Mouse (Mus musculus): Measurements from ENCODE around the gene Mtcl1. TPM values are rescaled to one million over a fixed set of nuclear protein-coding genes. Genes with fewer than 3 reads are reported as not detected.
A peak's percentile ranks its signal among the peaks of the same experiment; 100 is the strongest.

The Mtcl1 gene
- 60.3 and 60.4 TPM in 2 replicates for polyA plus RNA-seq (2016; fragmentation: Nextera tagmentation; extraction: Ambion mirVana)

GRCm38 (mm10) chr17:66449460-66450341, at the start of gene Mtcl1:
Gene Mtcl1 (minus strand): TSS chr17:66449750.
- Histone ChIP-seq H3K27me3 (no peaks in the 10 kb centered on the region), H3K4me2 (replicated peaks) (peak within 1 kb of the TSS; percentile 87), H3K9me3 (replicated peaks) (no peaks in the 10 kb centered on the region), H3K36me3 (no peaks in the 10 kb centered on the region), H3K27ac (peak within 1 kb of the TSS; percentile 97), H3K9ac (peak within 1 kb of the TSS; percentile 98), H3K4me1 (peaks cover 47% of the 10 kb centered on the region), H3K4me3 (peak within 1 kb of the TSS; percentile 97)
- ATAC-seq (ENCODE audit: low FRiP score), result peak; percentile 86
- WGBS, result under 1% methylated on average over 69 of the region's 76 CpGs

- peaks cover 68% of the 10 kb centered on the region for H3K36me3 ChIP-seq
- H3K27me3 ChIP-seq, result no peaks in the 10 kb centered on the region
- WGBS, result 89% methylated on average over 14 of the region's 14 CpGs
- H3K27ac ChIP-seq, result no peak overlapping the region
- H3K4me1 ChIP-seq, result no peaks in the 10 kb centered on the region
- ATAC-seq (ENCODE audit: low FRiP score), result no peak
- H3K4me2 ChIP-seq (replicated peaks), result no peak overlapping the region
- H3K4me3 ChIP-seq, result no peak overlapping the region
- H3K9me3 ChIP-seq (replicated peaks), result no peaks in the 10 kb centered on the region
- H3K9ac ChIP-seq, result no peak overlapping the region
Observed at GRCm38 (mm10) chr17:66498598-66498997, 49.0 kb upstream of the Mtcl1 start.

- H3K27me3 ChIP-seq, result no peaks in the 10 kb centered on the region
- no peak for ATAC-seq (ENCODE audit: low FRiP score)
- peaks cover 65% of the 10 kb centered on the region for H3K36me3 ChIP-seq
Observed at GRCm38 (mm10) chr17:66496589-66496988, 47.0 kb upstream of the Mtcl1 start.

GRCm38 (mm10) chr17:66490022-66490601, 40.6 kb upstream of the Mtcl1 start:
- no peak overlapping the region for H3K27ac ChIP-seq
- no peak overlapping the region for H3K9ac ChIP-seq
- 43% methylated on average over 10 of the region's 10 CpGs for WGBS
- peak; percentile 46; the same call in 1 of the 2 replicates for ATAC-seq (ENCODE audit: low FRiP score)
- H3K27me3 ChIP-seq, result no peaks in the 10 kb centered on the region
- H3K4me1 ChIP-seq, result no peaks in the 10 kb centered on the region
- H3K36me3 ChIP-seq, result peaks cover 12% of the 10 kb centered on the region
- H3K4me3 ChIP-seq, result no peak overlapping the region
- H3K9me3 ChIP-seq (replicated peaks), result no peaks in the 10 kb centered on the region
- no peak overlapping the region for H3K4me2 ChIP-seq (replicated peaks)

More at GRCm38 (mm10) chr17:66496589-66496988, 47.0 kb upstream of the Mtcl1 start:
- no peak overlapping the region for H3K27ac ChIP-seq
- 89% methylated on average over 9 of the region's 9 CpGs for WGBS
- H3K4me2 ChIP-seq (replicated peaks), result no peak overlapping the region
- no peak overlapping the region for H3K9ac ChIP-seq
- no peaks in the 10 kb centered on the region for H3K4me1 ChIP-seq
- no peak overlapping the region for H3K4me3 ChIP-seq
- no peaks in the 10 kb centered on the region for H3K9me3 ChIP-seq (replicated peaks)

- Histone ChIP-seq H3K4me2 (replicated peaks) (no peak overlapping the region), H3K27ac (no peak overlapping the region), H3K9me3 (replicated peaks) (no peaks in the 10 kb centered on the region), H3K4me3 (no peak overlapping the region), H3K27me3 (no peaks in the 10 kb centered on the region), H3K4me1 (peaks cover 7% of the 10 kb centered on the region), H3K36me3 (no peaks in the 10 kb centered on the region), H3K9ac (no peak overlapping the region)
- ATAC-seq (ENCODE audit: low FRiP score), result no peak
- WGBS, result 91% methylated on average over 6 of the region's 6 CpGs
Observed at GRCm38 (mm10) chr17:66486576-66486975, 37.0 kb upstream of the Mtcl1 start.

GRCm38 (mm10) chr17:66485742-66486141, 36.2 kb upstream of the Mtcl1 start:
- 7% methylated on average over 11 of the region's 11 CpGs for WGBS
- H3K4me1 ChIP-seq, result peaks cover 12% of the 10 kb centered on the region
- H3K4me2 ChIP-seq (replicated peaks), result no peak overlapping the region
- no peak overlapping the region for H3K4me3 ChIP-seq
- H3K9ac ChIP-seq, result no peak overlapping the region
- no peaks in the 10 kb centered on the region for H3K27me3 ChIP-seq
- ATAC-seq (ENCODE audit: low FRiP score), result no peak
- no peak overlapping the region for H3K27ac ChIP-seq
- H3K9me3 ChIP-seq (replicated peaks), result no peaks in the 10 kb centered on the region
- no peaks in the 10 kb centered on the region for H3K36me3 ChIP-seq

- no peaks in the 10 kb centered on the region for H3K27me3 ChIP-seq
- H3K9me3 ChIP-seq (replicated peaks), result no peaks in the 10 kb centered on the region
- H3K36me3 ChIP-seq, result no peaks in the 10 kb centered on the region
- H3K27ac ChIP-seq, result no peak overlapping the region
- H3K4me3 ChIP-seq, result no peak overlapping the region
- no peak overlapping the region for H3K4me2 ChIP-seq (replicated peaks)
- no peak overlapping the region for H3K9ac ChIP-seq
- H3K4me1 ChIP-seq, result peaks cover 20% of the 10 kb centered on the region
- no peak for ATAC-seq (ENCODE audit: low FRiP score)
- WGBS, result 65% methylated on average over 2 of the region's 2 CpGs
Observed at GRCm38 (mm10) chr17:66484965-66485364, 35.4 kb upstream of the Mtcl1 start.

- Histone ChIP-seq H3K9ac (no peak overlapping the region), H3K27ac (no peak overlapping the region), H3K4me1 (peaks cover 29% of the 10 kb centered on the region), H3K4me3 (no peak overlapping the region), H3K36me3 (no peaks in the 10 kb centered on the region), H3K27me3 (no peaks in the 10 kb centered on the region), H3K9me3 (replicated peaks) (no peaks in the 10 kb centered on the region), H3K4me2 (replicated peaks) (no peak overlapping the region)
- WGBS, result 65% methylated on average over 9 of the region's 9 CpGs
- no peak for ATAC-seq (ENCODE audit: low FRiP score)
Observed at GRCm38 (mm10) chr17:66483651-66484454, 34.3 kb upstream of the Mtcl1 start.

- H3K36me3 ChIP-seq, result no peaks in the 10 kb centered on the region
- no peak overlapping the region for H3K9ac ChIP-seq
- 63% methylated on average over 5 of the region's 5 CpGs for WGBS
- no peaks in the 10 kb centered on the region for H3K9me3 ChIP-seq (replicated peaks)
- peak overlapping the region; percentile 44; the same call in 1 of the 2 replicates for H3K4me2 ChIP-seq (replicated peaks)
- H3K27me3 ChIP-seq, result no peaks in the 10 kb centered on the region
- H3K4me3 ChIP-seq, result no peak overlapping the region
- no peak for ATAC-seq (ENCODE audit: low FRiP score)
- H3K27ac ChIP-seq, result peak overlapping the region; percentile 92
- peaks cover 31% of the 10 kb centered on the region for H3K4me1 ChIP-seq
Observed at GRCm38 (mm10) chr17:66481295-66481694, 31.7 kb upstream of the Mtcl1 start.

- Histone ChIP-seq H3K27me3 (no peaks in the 10 kb centered on the region), H3K9ac (peak overlapping the region; percentile 41; the same call in 1 of the 2 replicates), H3K36me3 (no peaks in the 10 kb centered on the region), H3K27ac (peak overlapping the region; percentile 92), H3K4me3 (no peak overlapping the region), H3K9me3 (replicated peaks) (no peaks in the 10 kb centered on the region), H3K4me2 (replicated peaks) (peak overlapping the region; percentile 44), H3K4me1 (peaks cover 31% of the 10 kb centered on the region)
- WGBS, result 15% methylated on average over 17 of the region's 17 CpGs
- peak; percentile 58 for ATAC-seq (ENCODE audit: low FRiP score)
Observed at GRCm38 (mm10) chr17:66480491-66481278, 31.1 kb upstream of the Mtcl1 start.

GRCm38 (mm10) chr17:66479813-66480490, 30.4 kb upstream of the Mtcl1 start:
- Histone ChIP-seq H3K4me3 (no peak overlapping the region), H3K9me3 (replicated peaks) (no peaks in the 10 kb centered on the region)
- 5% methylated on average over 21 of the region's 21 CpGs for WGBS

More at GRCm38 (mm10) chr17:66479813-66480490, 30.4 kb upstream of the Mtcl1 start:
- Histone ChIP-seq H3K9ac (peak overlapping the region; percentile 44; the same call in 1 of the 2 replicates), H3K4me2 (replicated peaks) (peak overlapping the region; percentile 44), H3K27ac (peak overlapping the region; percentile 92), H3K36me3 (no peaks in the 10 kb centered on the region), H3K27me3 (no peaks in the 10 kb centered on the region), H3K4me1 (peaks cover 31% of the 10 kb centered on the region)
- peak; percentile 92 for ATAC-seq (ENCODE audit: low FRiP score)
